Mouse (Mus musculus) liver, embryonic 16.5 days (tissue): ENCODE results near the gene Il20. TPM values are rescaled to one million over a fixed set of nuclear protein-coding genes. Genes with fewer than 3 reads are reported as not detected.

Experiments used
- ATAC-seq: fragments of 200-750 bp; cut with Nextera tagmentation; 2 replicates; pipeline ENCODE4 v1.8.0; 2017; ENCODE audit warnings: low read depth, mild to moderate bottlenecking, moderate number of reproducible peaks, moderate library complexity
- H3K27ac ChIP-seq: fragments of 300-500 bp; sonication (generic); 2 replicates; pipeline ENCODE4 v1.5.1; 2014; ENCODE audit warnings: mild to moderate bottlenecking, low read length
- H3K27me3 ChIP-seq: fragments of 300-500 bp; sonication (generic); 2 replicates; pipeline ENCODE4 v1.6.1; 2014; ENCODE audit warnings: low read depth, low read length, mixed read lengths; ENCODE audit not compliant: control insufficient read depth, insufficient read depth
- H3K36me3 ChIP-seq: fragments of 300-500 bp; sonication (generic); 2 replicates; pipeline ENCODE4 v1.6.1; 2014; ENCODE audit warnings: mild to moderate bottlenecking; ENCODE audit not compliant: control insufficient read depth, insufficient read depth
- H3K4me1 ChIP-seq: fragments of 300-500 bp; sonication (generic); 2 replicates; pipeline ENCODE4 v1.6.1; 2014; ENCODE audit warnings: low read depth, low read length, mixed read lengths; ENCODE audit not compliant: control insufficient read depth
- H3K4me2 ChIP-seq: fragments of 300-500 bp; sonication (generic); 2 replicates; pipeline ENCODE4 v1.6.1; 2014; ENCODE audit warnings: low read depth, low read length, mixed read lengths
- H3K4me3 ChIP-seq: fragments of 300-500 bp; sonication (generic); 2 replicates; pipeline ENCODE4 v1.5.1; 2014; ENCODE audit warnings: low read depth, mild to moderate bottlenecking, low read length
- H3K9ac ChIP-seq: fragments of 300-500 bp; sonication (generic); 2 replicates; pipeline ENCODE4 v1.6.1; 2014; ENCODE audit warnings: low read depth, low read length
- H3K9me3 ChIP-seq: fragments of 300-500 bp; sonication (generic); replicated peaks from 2 replicates; pipeline ENCODE4 v1.6.1; 2016; ENCODE audit warnings: low read length; ENCODE audit not compliant: control insufficient read depth
- WGBS: fragments of 180-500 bp; shearing (Covaris S2); extraction: QIAGEN DNeasy Blood & Tissue Kit; methylation state at CpG from one replicate; pipeline ENCODE4 v1.1.7; 2014; ENCODE audit not compliant: insufficient replicate concordance; 5-methylcytosine and 5-hydroxymethylcytosine counted together
- polyA plus RNA-seq: library from polyadenylated mRNA; unstranded; fragments of >200 nt; fragmentation: Nextera tagmentation; extraction: Ambion mirVana; gene quantifications from 2 replicates; pipeline ENCODE4 v1.2.1, GENCODE M21; 2015

The Il20 gene
- not detected in 2 replicates for polyA plus RNA-seq

DNA sequence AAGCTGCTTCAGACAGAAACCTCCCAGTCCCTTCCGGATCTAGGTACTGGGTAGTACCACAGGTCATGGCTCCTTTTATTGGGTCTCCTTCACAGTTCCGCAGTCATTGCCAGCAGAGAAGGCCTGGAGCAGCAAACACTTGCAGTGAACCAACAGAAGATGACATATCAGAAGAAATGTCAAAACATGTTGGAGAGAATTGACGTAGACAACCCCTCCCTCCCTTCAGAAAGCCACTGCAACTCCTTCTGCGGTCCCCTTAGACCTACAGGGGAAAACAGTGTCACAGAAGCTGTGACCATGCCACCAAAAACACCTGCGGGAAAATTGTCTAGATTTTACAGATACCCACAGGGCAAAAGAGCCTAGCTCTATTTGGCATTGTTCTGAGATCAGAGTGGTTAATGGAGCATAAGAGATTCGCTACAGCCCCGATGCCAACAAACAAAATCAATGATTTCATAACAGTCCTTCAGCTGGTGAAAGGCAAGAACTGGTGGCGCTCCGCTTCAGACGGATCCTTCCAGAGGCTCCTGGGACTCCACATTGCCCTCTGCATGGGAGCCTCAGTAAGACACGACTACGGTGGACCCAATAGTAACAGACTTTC is at the start of gene Il20:
Il20 (minus strand) TSS at position 51 of the 610 bp plus-strand sequence.
- ATAC-seq: no peak
- Histone ChIP-seq H3K9ac (no peak within 1 kb of the TSS), H3K27ac (no peak within 1 kb of the TSS), H3K4me2 (no peak within 1 kb of the TSS), H3K4me1 (no peaks in the 10 kb centered on the region), H3K36me3 (no peaks in the 10 kb centered on the region), H3K9me3 (no peaks in the 10 kb centered on the region), H3K4me3 (no peak within 1 kb of the TSS), H3K27me3 (no peaks in the 10 kb centered on the region)
- WGBS: 67% methylated on average over 12 of the region's 12 CpGs

DNA sequence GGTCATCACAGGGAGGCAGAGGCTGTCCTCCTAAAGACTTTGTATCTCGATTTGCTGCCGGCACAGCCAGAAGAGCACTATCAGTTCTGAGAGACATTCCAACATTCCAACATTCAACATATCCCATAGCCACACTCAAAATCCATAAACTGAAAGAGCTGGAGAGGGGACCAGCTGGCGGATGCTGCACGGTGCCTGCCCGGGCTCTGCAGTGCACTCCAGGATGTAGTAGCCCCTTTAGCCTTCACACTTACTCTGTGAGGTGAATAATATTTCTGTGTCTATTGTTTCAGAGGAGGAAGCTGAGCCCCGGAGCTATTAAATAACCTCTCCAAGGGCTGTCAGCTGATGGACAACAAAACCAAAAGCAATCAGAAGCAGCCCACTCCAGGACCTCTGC is 35.7 kb upstream of the Il20 start:
- H3K4me3 ChIP-seq: no peak overlapping the region
- WGBS: 56% methylated on average over 6 of the region's 6 CpGs
- no peaks in the 10 kb centered on the region for H3K9me3 ChIP-seq
- ATAC-seq: no peak
- H3K9ac ChIP-seq: no peak overlapping the region
- no peaks in the 10 kb centered on the region for H3K4me1 ChIP-seq
- H3K27me3 ChIP-seq: no peaks in the 10 kb centered on the region
- no peak overlapping the region for H3K27ac ChIP-seq
- H3K4me2 ChIP-seq: no peak overlapping the region
- H3K36me3 ChIP-seq: no peaks in the 10 kb centered on the region

DNA sequence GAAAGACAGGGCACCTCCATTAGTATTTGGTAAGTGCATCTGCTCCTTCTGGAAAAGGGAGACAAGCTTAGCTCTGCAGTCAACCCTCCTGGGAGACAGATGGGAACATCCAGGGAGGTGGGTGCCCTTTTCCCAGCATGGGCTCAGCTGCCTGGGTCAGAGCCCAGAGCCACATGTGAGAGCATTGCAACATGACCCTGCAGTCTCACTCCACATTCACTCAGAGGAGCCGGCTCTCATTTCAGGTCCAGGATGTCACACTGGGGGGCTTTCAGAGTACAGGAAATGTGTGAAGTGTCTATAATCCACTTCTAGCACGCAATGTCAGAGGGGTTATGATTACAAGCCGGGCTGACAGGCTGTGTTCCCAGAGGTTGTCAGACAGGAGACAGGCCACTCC is 30.6 kb upstream of the Il20 start:
- Histone ChIP-seq H3K36me3 (no peaks in the 10 kb centered on the region), H3K4me3 (no peak overlapping the region), H3K27me3 (no peaks in the 10 kb centered on the region), H3K9me3 (no peaks in the 10 kb centered on the region), H3K4me2 (no peak overlapping the region), H3K4me1 (no peaks in the 10 kb centered on the region), H3K9ac (no peak overlapping the region), H3K27ac (no peak overlapping the region)
- WGBS: 43% methylated on average over 3 of the region's 3 CpGs
- ATAC-seq: no peak

DNA sequence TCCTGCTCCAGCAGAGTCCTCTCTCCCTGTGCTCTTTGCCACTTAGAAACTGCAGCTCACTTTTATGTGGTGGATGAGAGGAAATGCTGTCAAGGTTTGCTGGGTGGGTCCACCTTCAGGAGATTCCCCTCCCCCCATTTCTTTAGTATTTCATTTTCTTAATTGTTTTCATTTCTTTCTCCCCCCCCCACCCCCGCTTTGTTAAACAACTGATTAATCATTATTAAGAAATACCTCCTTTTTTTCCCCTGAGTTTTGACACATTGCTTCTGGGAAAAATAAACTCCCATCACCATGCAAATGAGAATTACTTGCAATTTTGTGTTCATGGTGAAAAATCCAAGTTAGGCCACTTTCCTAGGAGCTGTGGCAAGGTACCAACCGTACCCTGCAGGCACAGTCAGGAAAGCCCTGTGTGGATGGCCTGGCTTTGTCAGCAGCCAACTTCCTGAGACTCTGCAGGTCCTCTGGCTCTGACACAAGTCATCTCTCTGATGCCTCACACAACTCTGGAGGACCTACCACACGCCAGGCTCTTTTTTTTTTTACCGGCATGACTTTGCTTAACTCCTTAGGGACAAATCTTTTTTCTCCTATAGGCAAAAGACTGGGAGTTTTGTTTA is 28.9 kb upstream of the Il20 start, which contains the start of gene Il19:
Il19 (minus strand) TSS at position 51 of the 623 bp plus-strand sequence.
- Histone ChIP-seq H3K27me3 (no peaks in the 10 kb centered on the region), H3K4me2 (no peak within 1 kb of the TSS), H3K36me3 (no peaks in the 10 kb centered on the region), H3K9ac (no peak within 1 kb of the TSS), H3K4me3 (no peak within 1 kb of the TSS), H3K4me1 (no peaks in the 10 kb centered on the region), H3K9me3 (no peaks in the 10 kb centered on the region), H3K27ac (no peak within 1 kb of the TSS)
- WGBS: 50% methylated on average over 4 of the region's 4 CpGs
- ATAC-seq: no peak

DNA sequence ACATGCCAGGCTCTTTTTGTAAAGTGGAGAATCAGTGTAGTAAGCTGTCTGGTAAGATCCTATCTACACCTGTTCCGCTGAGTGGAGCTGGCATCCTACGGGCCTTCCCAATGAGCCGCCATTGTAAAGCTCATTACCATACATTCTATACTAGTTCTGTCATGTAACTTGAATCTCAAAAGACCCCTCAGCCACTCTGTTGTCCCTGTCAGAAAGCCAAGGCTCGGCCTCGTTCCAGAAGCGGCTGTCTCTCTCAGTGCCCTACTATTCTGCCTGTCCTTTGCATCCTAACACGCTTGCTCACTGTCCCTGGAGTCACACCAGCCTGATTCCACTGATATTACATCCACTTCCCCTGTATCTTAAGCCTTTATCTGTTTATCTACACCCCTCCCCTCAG is 26.9 kb upstream of the Il20 start:
- no peaks in the 10 kb centered on the region for H3K27me3 ChIP-seq
- no peak overlapping the region for H3K4me3 ChIP-seq
- no peaks in the 10 kb centered on the region for H3K36me3 ChIP-seq
- H3K4me1 ChIP-seq: no peaks in the 10 kb centered on the region
- no peak overlapping the region for H3K4me2 ChIP-seq
- H3K27ac ChIP-seq: no peak overlapping the region
- WGBS: 74% methylated on average over 7 of the region's 7 CpGs
- ATAC-seq: no peak
- H3K9ac ChIP-seq: no peak overlapping the region
- H3K9me3 ChIP-seq: no peaks in the 10 kb centered on the region

DNA sequence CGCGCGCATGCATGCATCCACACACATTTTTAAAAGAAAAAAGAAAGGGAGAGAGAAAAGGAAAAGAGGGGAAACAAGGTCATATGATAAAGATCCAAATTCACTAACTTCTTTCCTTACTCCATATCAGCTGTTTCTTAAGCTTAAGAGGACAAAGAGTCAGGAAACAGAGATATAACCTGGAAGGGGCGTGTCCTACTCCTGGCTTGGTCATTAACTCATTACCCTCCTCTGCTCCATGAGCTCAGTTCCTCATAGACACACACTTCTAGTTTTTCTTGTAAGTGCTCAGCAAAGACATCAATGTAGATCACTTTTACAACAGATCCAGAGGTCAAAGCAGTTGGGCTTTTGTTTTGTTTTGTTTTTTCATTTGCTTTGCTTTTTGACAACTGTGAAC is 25.9 kb upstream of the Il20 start:
- Histone ChIP-seq H3K4me3 (no peak overlapping the region), H3K9ac (no peak overlapping the region), H3K36me3 (no peaks in the 10 kb centered on the region), H3K4me2 (no peak overlapping the region), H3K4me1 (no peaks in the 10 kb centered on the region), H3K9me3 (no peaks in the 10 kb centered on the region), H3K27me3 (no peaks in the 10 kb centered on the region), H3K27ac (no peak overlapping the region)
- WGBS: 87% methylated on average over 4 of the region's 4 CpGs
- ATAC-seq: no peak

DNA sequence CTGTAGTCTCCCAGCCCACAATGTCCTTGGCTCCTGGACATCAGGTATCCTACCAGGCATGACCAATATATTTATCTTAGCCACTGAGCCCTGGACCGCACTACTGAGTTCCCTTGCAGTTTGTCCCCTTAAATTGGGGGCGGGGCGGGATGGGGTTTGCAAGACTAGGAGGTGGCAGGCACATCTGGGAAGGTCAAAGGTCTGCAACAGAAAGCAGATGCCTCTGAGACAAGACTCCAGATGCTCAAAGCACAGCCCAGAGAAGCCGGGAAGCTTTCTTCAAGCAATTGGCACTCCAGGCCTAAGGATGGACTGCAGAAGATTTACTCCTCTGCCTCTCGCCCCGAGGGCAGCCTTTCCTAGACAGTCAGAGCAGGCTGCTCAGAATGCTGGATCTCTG is 25.1 kb upstream of the Il20 start:
- H3K4me2 ChIP-seq: no peak overlapping the region
- H3K9ac ChIP-seq: no peak overlapping the region
- no peaks in the 10 kb centered on the region for H3K4me1 ChIP-seq
- no peak overlapping the region for H3K27ac ChIP-seq
- 51% methylated on average over 6 of the region's 6 CpGs for WGBS
- no peaks in the 10 kb centered on the region for H3K36me3 ChIP-seq
- no peak for ATAC-seq
- no peaks in the 10 kb centered on the region for H3K9me3 ChIP-seq
- no peaks in the 10 kb centered on the region for H3K27me3 ChIP-seq
- no peak overlapping the region for H3K4me3 ChIP-seq

DNA sequence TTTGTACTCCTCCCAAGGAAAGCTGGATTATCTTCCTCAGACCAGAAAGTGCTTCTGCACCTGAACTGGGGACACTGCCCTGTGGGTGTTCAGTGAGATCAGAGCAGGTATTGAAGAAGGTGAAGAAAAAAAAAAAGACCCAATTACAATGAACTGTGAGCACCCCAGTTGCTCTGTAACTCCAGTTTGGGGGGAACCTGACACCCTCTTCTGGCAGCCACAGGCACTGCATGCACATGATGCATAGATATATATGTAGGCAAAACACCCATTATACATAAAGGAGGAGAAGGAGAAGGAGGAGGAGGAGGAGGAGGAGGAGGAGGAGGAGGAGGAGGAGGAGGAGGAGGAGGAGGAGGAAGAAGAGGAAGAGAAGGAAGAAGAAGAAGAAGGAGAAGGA is 15.2 kb upstream of the Il20 start:
- Histone ChIP-seq H3K9me3 (no peaks in the 10 kb centered on the region), H3K4me1 (no peaks in the 10 kb centered on the region), H3K27me3 (no peaks in the 10 kb centered on the region), H3K27ac (no peak overlapping the region), H3K4me2 (no peak overlapping the region), H3K9ac (no peak overlapping the region), H3K36me3 (no peaks in the 10 kb centered on the region), H3K4me3 (no peak overlapping the region)
- ATAC-seq: no peak

DNA sequence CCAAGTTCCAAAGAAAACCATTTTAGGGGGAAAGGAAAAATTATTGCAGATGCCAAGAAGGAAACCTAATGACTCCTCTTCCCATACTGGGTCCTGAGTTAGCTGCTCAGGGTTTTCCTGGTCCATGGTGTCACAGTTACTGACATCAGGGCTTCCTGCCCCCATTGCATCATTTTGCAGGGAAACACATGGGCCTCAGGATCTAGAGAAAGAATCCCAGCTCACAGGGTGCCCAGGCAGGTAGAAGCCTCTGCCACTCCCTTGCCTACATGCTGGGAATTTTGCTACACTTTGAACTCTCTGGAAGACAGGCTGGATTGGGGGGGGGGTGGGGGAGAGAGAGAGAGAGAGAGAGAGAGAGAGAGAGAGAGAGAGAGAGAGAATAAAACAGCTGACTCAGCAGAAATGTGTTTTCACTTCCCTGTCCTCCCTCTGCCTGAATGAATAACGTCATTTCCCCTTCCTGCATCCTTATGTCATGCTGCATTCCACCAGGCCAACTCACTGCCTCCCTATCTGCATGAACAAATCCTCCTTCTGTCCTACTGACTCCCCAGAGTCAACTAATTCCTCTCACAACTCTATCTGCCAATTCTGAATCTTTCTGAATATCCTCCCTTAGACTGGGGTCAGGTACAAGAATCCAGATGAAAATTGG is 7.2 kb upstream of the Il20 start:
- H3K4me1 ChIP-seq: no peaks in the 10 kb centered on the region
- H3K27ac ChIP-seq: no peak overlapping the region
- 0% methylated on average over 1 of the region's 1 CpGs for WGBS
- no peak overlapping the region for H3K9ac ChIP-seq
- H3K27me3 ChIP-seq: no peaks in the 10 kb centered on the region
- no peaks in the 10 kb centered on the region for H3K36me3 ChIP-seq
- no peaks in the 10 kb centered on the region for H3K9me3 ChIP-seq
- no peak overlapping the region for H3K4me2 ChIP-seq
- H3K4me3 ChIP-seq: no peak overlapping the region
- no peak for ATAC-seq
